Mouse (Mus musculus) intestine, embryonic 16.5 days (tissue): Measurements from ENCODE around the gene Rtcb. TPM values are rescaled to one million over a fixed set of nuclear protein-coding genes. Genes with fewer than 3 reads are reported as not detected.

Experiments
- ATAC-seq: fragments of 200-750 bp; cut with Nextera tagmentation; 2 replicates; pipeline ENCODE4 v1.8.0; 2017; ENCODE audit warnings: moderate TSS enrichment, moderate library complexity
- H3K27ac ChIP-seq: fragments of 300-500 bp; sonication (generic); 2 replicates; pipeline ENCODE4 v1.5.1; 2014; ENCODE audit warnings: mild to moderate bottlenecking, low read length
- H3K27me3 ChIP-seq: fragments of 300-500 bp; sonication (generic); replicated peaks from 2 replicates; pipeline ENCODE4 v1.6.1; 2014; ENCODE audit warnings: low read length, control low read depth, mixed read lengths; ENCODE audit not compliant: control insufficient read depth, insufficient read depth
- H3K36me3 ChIP-seq: fragments of 300-500 bp; sonication (generic); 2 replicates; pipeline ENCODE4 v1.6.1; 2014; ENCODE audit warnings: low read length, control low read depth; ENCODE audit not compliant: control insufficient read depth, insufficient read depth
- H3K4me1 ChIP-seq: fragments of 300-500 bp; sonication (generic); 2 replicates; pipeline ENCODE4 v1.6.1; 2014; ENCODE audit warnings: low read length, control low read depth, mixed read lengths; ENCODE audit not compliant: control insufficient read depth, insufficient read depth
- H3K4me2 ChIP-seq: fragments of 300-500 bp; sonication (generic); 2 replicates; pipeline ENCODE4 v1.6.1; 2014; ENCODE audit warnings: low read depth, low read length, control low read depth
- H3K4me3 ChIP-seq: fragments of 300-500 bp; sonication (generic); 2 replicates; pipeline ENCODE4 v1.5.1; 2014; ENCODE audit warnings: mild to moderate bottlenecking, low read length
- H3K9ac ChIP-seq: fragments of 300-500 bp; sonication (generic); 2 replicates; pipeline ENCODE4 v1.6.1; 2014; ENCODE audit warnings: low read depth, low read length
- H3K9me3 ChIP-seq: fragments of 300-500 bp; sonication (generic); 2 replicates; pipeline ENCODE4 v1.6.1; 2016; ENCODE audit warnings: low read length, control low read depth; ENCODE audit not compliant: control insufficient read depth
- WGBS: fragments of 180-500 bp; shearing (Covaris S2); extraction: QIAGEN DNeasy Blood & Tissue Kit; methylation state at CpG from one replicate; pipeline ENCODE4 v1.1.7; 2014; 5-methylcytosine and 5-hydroxymethylcytosine counted together
- polyA plus RNA-seq: library from polyadenylated mRNA; unstranded; fragments of >200 nt; fragmentation: Nextera tagmentation; extraction: Ambion mirVana; gene quantifications from 2 replicates; pipeline ENCODE4 v1.2.1, GENCODE M21; 2015

Rtcb gene
- polyA plus RNA-seq, 1 experiment from 2014 or later = 157 TPM

DNA sequence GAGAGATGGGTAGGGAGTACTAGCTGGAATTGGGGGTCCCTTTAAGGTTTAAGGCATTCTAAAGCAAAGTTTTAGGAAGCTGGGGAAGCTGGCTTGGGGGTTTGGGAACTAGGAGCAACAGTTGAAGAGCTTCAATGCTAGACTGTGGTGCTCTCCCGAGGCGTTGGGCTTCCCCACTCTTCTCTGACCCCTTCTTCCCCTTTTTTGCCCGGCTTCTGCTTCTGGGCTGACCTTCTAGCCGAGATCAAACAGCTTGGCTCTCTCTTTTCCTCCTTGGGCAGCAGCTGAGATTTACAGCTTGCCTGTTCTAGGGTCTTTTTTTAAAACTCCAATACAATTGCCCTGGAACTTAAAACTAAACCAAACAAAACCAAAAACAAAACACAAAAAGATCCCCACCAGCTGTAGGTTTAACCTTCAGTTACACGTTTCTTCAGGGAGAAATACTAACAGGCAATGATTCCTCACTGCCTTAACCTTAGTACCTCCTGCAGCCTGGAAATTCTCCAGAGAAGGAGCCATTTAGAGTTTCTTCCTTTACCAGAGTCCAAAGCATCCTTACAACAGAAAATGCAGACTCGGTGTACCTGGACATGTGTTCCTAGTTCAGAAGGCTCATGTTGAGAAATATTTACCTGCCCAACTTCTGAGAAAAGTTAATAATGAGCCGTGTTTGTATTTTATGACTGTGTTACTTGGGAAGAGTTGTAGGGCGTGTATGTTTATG, 12.4 kb upstream of the Rtcb start:
- 47% methylated on average over 8 of the region's 8 CpGs for WGBS
- no peak overlapping the region for H3K4me3 ChIP-seq
- no peaks in the 10 kb centered on the region for H3K4me1 ChIP-seq
- H3K36me3 ChIP-seq = no peaks in the 10 kb centered on the region
- H3K27me3 ChIP-seq = no peaks in the 10 kb centered on the region
- H3K27ac ChIP-seq = no peak overlapping the region
- H3K9me3 ChIP-seq = 0 out of 2 replicates have a peak, but pooled peaks cover 3% of the 10 kb centered on the region
- H3K9ac ChIP-seq = no peak overlapping the region
- ATAC-seq = no peak
- no peak overlapping the region for H3K4me2 ChIP-seq

DNA sequence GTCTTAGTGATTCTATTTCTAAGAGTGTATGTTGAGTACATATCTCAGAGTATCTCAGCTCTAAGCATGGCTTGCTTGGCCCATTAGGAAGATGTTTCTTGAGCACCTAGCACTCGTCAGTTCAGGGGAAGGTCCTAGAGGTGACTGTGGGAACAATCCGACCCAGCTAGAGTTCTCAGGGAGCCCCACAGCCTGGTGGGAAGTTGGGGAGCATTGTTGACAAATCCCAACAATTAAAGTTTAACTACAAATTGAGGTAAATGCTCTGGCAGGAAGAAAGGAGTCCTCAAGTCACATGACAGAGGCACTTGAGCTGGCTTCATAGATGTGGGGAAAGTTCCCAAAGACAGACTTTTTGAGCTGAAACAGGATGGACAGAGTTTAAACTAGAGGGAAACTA, 11.1 kb upstream of the Rtcb start:
- H3K9me3 ChIP-seq = no peaks in the 10 kb centered on the region
- H3K27ac ChIP-seq = no peak overlapping the region
- no peaks in the 10 kb centered on the region for H3K4me1 ChIP-seq

DNA sequence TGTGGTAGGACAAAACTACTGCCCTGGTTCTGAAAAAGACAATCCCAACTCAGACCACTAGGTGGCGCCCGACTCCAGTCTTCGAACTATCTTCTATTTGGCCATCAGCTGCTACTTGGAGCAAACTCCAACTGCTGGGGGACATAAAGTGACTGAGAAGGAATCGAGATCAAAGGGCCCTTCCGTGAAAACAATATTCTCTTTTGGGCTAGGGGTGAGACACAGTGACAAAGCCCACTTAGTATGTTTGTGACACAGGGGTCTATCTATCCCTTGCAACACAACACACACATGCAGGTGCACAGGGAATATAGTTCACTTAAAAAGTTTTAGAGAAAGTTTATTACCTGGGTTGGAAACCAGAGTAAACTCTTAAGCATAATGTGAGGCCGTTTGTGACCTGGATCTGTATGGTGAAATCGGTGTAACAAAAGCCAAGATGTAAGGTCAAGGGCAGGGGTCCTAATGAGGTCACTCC, 10.6 kb upstream of the Rtcb start:
- Histone ChIP-seq H3K4me1 (no peaks in the 10 kb centered on the region), H3K27ac (no peak overlapping the region), H3K4me2 (no peak overlapping the region), H3K9ac (no peak overlapping the region), H3K36me3 (no peaks in the 10 kb centered on the region), H3K27me3 (no peaks in the 10 kb centered on the region), H3K9me3 (no peaks in the 10 kb centered on the region), H3K4me3 (no peak overlapping the region)
- WGBS = 14% methylated on average over 7 of the region's 7 CpGs
- peak; percentile 71 for ATAC-seq

More for the DNA sequence above, 11.1 kb upstream of the Rtcb start:
- no peak overlapping the region for H3K4me2 ChIP-seq
- WGBS = 39% methylated on average over 2 of the region's 2 CpGs
- H3K9ac ChIP-seq = no peak overlapping the region
- H3K4me3 ChIP-seq = no peak overlapping the region
- no peaks in the 10 kb centered on the region for H3K27me3 ChIP-seq
- no peak for ATAC-seq
- no peaks in the 10 kb centered on the region for H3K36me3 ChIP-seq

GRCm38 (mm10) chr10:85967411-85968156, 10.0 kb upstream of the Rtcb start:
- peak; percentile 28; the same call in 1 of the 2 replicates for ATAC-seq
- Histone ChIP-seq H3K9ac (no peak overlapping the region), H3K4me3 (no peak overlapping the region), H3K27ac (no peak overlapping the region), H3K4me1 (no peaks in the 10 kb centered on the region), H3K4me2 (no peak overlapping the region), H3K36me3 (no peaks in the 10 kb centered on the region), H3K27me3 (no peaks in the 10 kb centered on the region), H3K9me3 (no peaks in the 10 kb centered on the region)
- 62% methylated on average over 17 of the region's 17 CpGs for WGBS

DNA sequence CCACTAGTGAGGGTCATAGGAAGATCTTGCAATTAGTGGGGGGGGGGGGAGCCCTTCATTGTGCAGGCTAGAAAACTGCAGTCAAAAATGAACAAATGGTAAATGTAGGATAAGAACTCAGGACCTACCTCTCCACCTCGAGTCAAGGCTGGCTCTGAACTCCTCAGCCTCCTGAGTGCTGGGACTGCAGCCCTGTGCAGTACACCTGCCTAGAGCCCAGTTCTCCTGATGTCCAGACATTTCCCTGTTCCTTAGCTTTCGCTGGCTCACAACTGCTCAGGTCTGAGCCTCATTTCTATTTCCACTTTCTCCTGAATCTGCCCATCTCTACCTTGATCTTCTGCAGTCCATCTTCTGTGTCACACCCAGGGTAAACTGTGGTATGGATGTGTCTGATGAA, 8.9 kb upstream of the Rtcb start:
- WGBS = 57% methylated on average over 2 of the region's 2 CpGs
- Histone ChIP-seq H3K4me1 (no peaks in the 10 kb centered on the region), H3K36me3 (no peaks in the 10 kb centered on the region), H3K4me3 (no peak overlapping the region), H3K27ac (no peak overlapping the region), H3K9me3 (no peaks in the 10 kb centered on the region), H3K9ac (no peak overlapping the region), H3K27me3 (no peaks in the 10 kb centered on the region), H3K4me2 (no peak overlapping the region)
- ATAC-seq = no peak

DNA sequence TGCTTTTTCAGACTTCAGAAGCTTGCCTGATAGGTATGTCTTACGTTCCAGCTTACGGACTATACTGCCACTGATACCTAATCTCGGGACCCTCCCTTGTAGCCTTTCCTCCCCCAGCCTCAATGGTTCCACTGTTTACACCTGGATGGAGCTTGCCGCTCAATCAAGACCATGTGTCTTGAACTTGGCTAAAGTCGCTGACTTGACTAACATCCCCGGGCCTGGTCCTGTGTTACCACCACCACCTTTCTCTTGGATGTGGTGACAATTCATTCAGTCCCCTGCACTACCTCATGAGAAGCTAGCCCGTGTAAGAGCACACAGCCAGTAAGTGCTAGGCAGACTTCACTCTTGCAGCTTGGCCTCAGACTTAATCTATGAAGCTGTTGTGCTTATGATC, 6.7 kb upstream of the Rtcb start:
- Histone ChIP-seq H3K4me3 (no peak overlapping the region), H3K27me3 (no peaks in the 10 kb centered on the region)

GRCm38 (mm10) chr10:85962897-85963296, 5.3 kb upstream of the Rtcb start:
- H3K4me3 ChIP-seq = no peak overlapping the region
- H3K4me2 ChIP-seq = no peak overlapping the region
- ATAC-seq = no peak
- H3K9me3 ChIP-seq = no peaks in the 10 kb centered on the region
- H3K9ac ChIP-seq = no peak overlapping the region
- H3K27ac ChIP-seq = no peak overlapping the region
- 48% methylated on average over 9 of the region's 9 CpGs for WGBS
- no peaks in the 10 kb centered on the region for H3K4me1 ChIP-seq
- no peaks in the 10 kb centered on the region for H3K36me3 ChIP-seq
- no peaks in the 10 kb centered on the region for H3K27me3 ChIP-seq

More for the DNA sequence above, 6.7 kb upstream of the Rtcb start:
- Histone ChIP-seq H3K36me3 (no peaks in the 10 kb centered on the region), H3K9me3 (no peaks in the 10 kb centered on the region), H3K9ac (no peak overlapping the region), H3K4me1 (no peaks in the 10 kb centered on the region), H3K27ac (no peak overlapping the region), H3K4me2 (no peak overlapping the region)
- ATAC-seq = no peak
- WGBS = 87% methylated on average over 7 of the region's 7 CpGs

GRCm38 (mm10) chr10:85956871-85957419, 678 bp downstream of the Rtcb start:
- H3K9ac ChIP-seq = peak overlapping the region; percentile 95
- 0 out of 2 replicates have a peak, but pooled peaks cover 2% of the 10 kb centered on the region for H3K36me3 ChIP-seq
- H3K4me3 ChIP-seq = peak overlapping the region; percentile 94
- 0 out of 2 replicates have a peak, but pooled peaks have one; percentile 12 for ATAC-seq
- 3% methylated on average over 20 of the region's 20 CpGs for WGBS
- H3K9me3 ChIP-seq = no peaks in the 10 kb centered on the region
- H3K4me2 ChIP-seq = peak overlapping the region; percentile 85
- no peaks in the 10 kb centered on the region for H3K27me3 ChIP-seq
- peaks cover 3% of the 10 kb centered on the region; the same call in 1 of the 2 replicates for H3K4me1 ChIP-seq
- H3K27ac ChIP-seq = peak overlapping the region; percentile 53

- Histone ChIP-seq H3K4me2 (no peak overlapping the region), H3K36me3 (0 out of 2 replicates have a peak, but pooled peaks cover 2% of the 10 kb centered on the region), H3K9ac (no peak overlapping the region), H3K4me3 (no peak overlapping the region), H3K4me1 (peaks cover 3% of the 10 kb centered on the region; the same call in 1 of the 2 replicates), H3K27me3 (no peaks in the 10 kb centered on the region), H3K27ac (no peak overlapping the region), H3K9me3 (no peaks in the 10 kb centered on the region)
- WGBS = 70% methylated on average over 2 of the region's 2 CpGs
- ATAC-seq = no peak
Measured at GRCm38 (mm10) chr10:85954429-85954828, 3.2 kb downstream of the Rtcb start.
